Mouse (Mus musculus) olfactory bulb, adult 2 months (tissue): ENCODE data around the gene Pxn. TPM values are rescaled to one million over a fixed set of nuclear protein-coding genes. Genes with fewer than 3 reads are reported as not detected.

ENCODE experiments used
- H3K27ac ChIP-seq: fragments of 200-500 bp; 2 replicates; pipeline ENCODE4 v1.5.1; 2012; ENCODE audit warnings: low read depth, low read length; ENCODE audit not compliant: insufficient read depth
- H3K4me1 ChIP-seq: fragments of 200-500 bp; 2 replicates; pipeline ENCODE4 v1.6.1; 2012; ENCODE audit warnings: low read length; ENCODE audit not compliant: control insufficient read depth, insufficient read depth
- H3K4me3 ChIP-seq: fragments of 200-500 bp; 2 replicates; pipeline ENCODE4 v1.5.1; 2012; ENCODE audit warnings: mild to moderate bottlenecking, low read depth, low read length, moderate library complexity; ENCODE audit not compliant: insufficient read depth
- CTCF ChIP-seq: fragments of 200-500 bp; IDR thresholded peaks from 2 replicates; pipeline ENCODE4 v1.5.1; 2012; ENCODE audit warnings: low read depth, mild to moderate bottlenecking, low read length, moderate library complexity; ENCODE audit not compliant: insufficient read depth
- POLR2A ChIP-seq: fragments of 200-500 bp; IDR thresholded peaks from 2 replicates; pipeline ENCODE4 v1.6.1; 2012; ENCODE audit warnings: mild to moderate bottlenecking, low read depth, low read length, moderate library complexity; ENCODE audit not compliant: insufficient read depth
- WGBS: fragments of 180-500 bp; shearing (Covaris S2); methylation state at CpG from one replicate; pipeline ENCODE4 v1.1.7; 2018; 5-methylcytosine and 5-hydroxymethylcytosine counted together
- polyA plus RNA-seq: library from polyadenylated mRNA; stranded (reverse); fragments of >200 nt; gene quantifications from 2 replicates; pipeline ENCODE4 v1.2.4, GENCODE M21; 2012; ENCODE audit warnings: low replicate concordance; ENCODE audit not compliant: missing spikeins, insufficient read depth, insufficient read length

The Pxn gene
- polyA plus RNA-seq, 1 experiment: not detected

DNA sequence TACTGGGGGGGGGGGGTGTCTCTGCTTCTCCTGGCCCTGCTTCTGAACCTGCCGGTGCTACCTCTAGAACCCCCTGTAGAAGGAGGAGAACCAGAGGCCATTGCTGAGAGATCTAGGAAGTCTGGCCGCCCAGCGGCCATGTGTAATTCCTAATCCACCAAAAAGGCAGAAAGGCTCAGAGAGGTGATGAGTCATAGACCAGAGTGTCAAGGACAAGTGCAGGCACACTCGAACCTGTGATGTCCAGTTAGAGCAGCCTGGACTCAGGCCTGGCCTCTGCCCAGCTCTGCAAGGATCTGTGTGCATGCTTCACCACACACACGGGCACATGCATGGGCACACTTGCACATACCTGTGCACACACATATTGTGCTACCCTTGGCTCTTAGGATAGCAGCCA, 21.7 kb downstream of the Pxn start:
- H3K4me1 ChIP-seq: peaks cover 33% of the 10 kb centered on the region
- no peak for TF ChIP-seq CTCF
- no peak for TF ChIP-seq POLR2A
- H3K27ac ChIP-seq: no peak overlapping the region
- 90% methylated on average over 5 of the region's 5 CpGs for WGBS
- H3K4me3 ChIP-seq: no peak overlapping the region

DNA sequence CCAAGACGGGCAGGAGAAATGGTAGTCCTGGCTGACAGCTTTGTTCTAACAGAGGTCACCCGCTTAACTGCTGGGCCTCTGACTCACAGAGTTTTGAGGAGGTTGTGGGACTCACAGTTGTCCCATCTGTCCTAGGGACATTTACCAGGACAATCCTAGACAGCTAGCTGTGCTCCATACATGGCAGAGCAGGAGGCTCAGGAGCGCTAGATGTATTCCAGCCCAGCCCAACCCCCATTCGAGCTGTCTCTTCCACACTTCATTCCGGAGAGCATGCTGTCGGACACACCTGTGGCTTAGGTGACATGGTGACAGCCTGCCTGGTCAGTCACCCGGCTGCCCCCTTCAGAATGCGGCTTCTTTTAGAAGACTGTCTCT, 22.9 kb downstream of the Pxn start:
- H3K4me3 ChIP-seq: no peak overlapping the region
- no peak for TF ChIP-seq POLR2A
- TF ChIP-seq CTCF: no peak
- 83% methylated on average over 8 of the region's 8 CpGs for WGBS
- peaks cover 35% of the 10 kb centered on the region for H3K4me1 ChIP-seq
- H3K27ac ChIP-seq: no peak overlapping the region

DNA sequence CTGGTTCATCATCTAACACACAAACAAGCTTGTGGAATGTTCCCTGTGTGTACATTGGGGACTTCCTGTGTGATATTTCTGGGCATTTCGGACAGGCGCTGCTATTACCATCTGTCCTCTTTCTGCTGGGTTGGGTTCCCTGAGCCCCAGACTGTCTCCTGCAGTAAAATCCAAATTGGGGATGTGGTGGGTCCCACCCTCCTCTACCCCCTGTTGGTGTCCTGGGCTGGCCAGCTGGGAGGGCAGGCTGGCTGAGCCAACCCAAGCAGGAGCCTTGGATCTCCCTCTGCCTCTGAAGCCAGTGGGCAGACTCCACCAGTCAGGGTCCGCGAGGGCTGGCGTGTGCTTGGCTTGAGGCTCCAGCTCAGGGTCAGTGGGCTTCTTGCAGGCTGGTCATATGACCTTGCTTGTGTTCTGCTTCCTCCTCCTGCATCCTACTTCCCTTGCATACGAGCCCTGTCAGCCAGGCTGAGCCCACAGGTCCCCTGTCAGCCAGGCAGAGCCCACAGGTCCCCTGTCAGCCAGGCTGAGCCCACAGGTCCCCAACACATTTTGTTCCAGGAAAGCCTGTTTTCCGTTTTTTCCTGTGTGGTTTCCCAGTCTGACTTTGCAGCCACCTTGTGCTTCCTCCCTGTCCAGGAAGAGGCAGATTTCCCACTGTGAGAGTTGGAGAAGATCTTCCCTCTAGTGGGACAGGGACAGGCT, 23.4 kb downstream of the Pxn start:
- no peak overlapping the region for H3K4me3 ChIP-seq
- no peak overlapping the region for H3K27ac ChIP-seq
- H3K4me1 ChIP-seq: peaks cover 37% of the 10 kb centered on the region
- WGBS: 71% methylated on average over 7 of the region's 7 CpGs
- TF ChIP-seq POLR2A (no peak), CTCF (no peak)

DNA sequence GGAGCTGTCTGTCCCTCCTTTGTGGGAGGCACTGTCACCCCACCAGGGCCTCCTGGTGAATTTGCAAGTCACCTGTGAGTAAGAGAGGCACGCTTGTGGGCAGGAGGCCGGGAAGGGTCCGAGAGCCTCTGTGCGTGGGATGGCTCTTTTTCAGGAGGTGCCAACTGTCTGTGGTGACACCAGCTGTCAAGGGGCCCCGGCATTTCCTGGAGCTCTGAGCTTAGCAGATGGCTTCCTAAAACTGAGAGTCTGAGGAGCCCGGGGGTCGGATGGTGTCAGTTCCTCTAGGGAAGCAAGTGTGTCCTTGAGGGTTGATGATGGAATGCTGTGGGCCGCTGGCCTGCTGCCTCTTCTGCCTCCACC, 24.0 kb downstream of the Pxn start:
- 80% methylated on average over 8 of the region's 8 CpGs for WGBS
- peaks cover 40% of the 10 kb centered on the region for H3K4me1 ChIP-seq
- H3K27ac ChIP-seq: no peak overlapping the region
- TF ChIP-seq POLR2A (no peak), CTCF (no peak)
- no peak overlapping the region for H3K4me3 ChIP-seq

DNA sequence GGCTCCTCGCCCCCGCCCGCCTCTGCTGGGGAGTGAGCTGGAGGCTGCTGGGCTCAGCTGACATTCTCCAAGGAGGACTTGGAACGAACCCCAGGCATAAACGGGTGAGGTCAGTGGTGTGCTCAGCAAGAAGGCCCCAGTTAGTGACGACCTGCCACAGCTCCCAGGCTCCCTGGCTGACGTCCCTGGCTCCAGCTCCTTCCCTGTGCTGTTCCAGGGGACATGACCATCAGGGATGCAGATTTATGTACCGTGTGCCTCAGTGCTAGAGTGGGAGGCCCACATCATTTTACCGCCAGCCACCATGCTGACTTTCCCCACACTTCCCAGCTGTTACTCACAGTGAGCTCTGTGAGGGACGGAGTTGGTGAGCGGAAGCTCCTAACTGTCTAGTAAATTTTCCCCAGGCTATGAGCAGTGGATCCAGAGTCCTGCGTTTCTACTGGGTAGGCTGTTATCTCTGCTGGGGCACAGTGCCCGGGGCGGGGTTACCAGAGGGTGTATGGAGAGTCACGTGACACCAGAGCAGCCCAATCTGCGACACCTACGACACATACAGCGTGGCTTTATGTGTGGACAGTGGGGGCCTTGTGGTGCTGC, 25.3 kb downstream of the Pxn start:
- Histone ChIP-seq H3K27ac (peak overlapping the region; percentile 35; the same call in 1 of the 2 replicates), H3K4me3 (no peak overlapping the region), H3K4me1 (peaks cover 32% of the 10 kb centered on the region)
- WGBS: 35% methylated on average over 18 of the region's 18 CpGs
- TF ChIP-seq CTCF (no peak), POLR2A (no peak)

DNA sequence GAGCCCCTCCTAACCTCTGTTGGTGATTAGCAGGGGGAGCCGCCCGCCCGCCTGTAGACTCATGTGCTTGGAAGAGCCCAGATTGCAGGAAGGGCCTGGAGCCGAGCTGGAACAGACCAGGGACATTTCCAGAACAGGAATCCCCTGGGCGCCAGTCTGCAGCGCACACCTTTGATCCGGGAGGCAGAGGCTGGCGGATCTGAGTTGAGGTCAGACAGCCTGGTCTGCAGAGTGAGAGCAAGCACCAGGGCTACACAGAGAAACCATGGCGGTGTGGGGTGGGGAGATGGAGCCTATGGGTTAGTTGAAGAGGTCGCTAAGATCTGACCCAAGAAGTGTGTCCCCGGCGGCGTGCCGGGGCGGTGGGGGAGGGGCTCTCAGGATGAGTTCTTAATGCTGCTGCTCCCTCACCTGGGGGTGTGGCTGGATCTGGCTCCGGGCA, 27.8 kb downstream of the Pxn start:
- 65% methylated on average over 16 of the region's 16 CpGs for WGBS
- no peak overlapping the region for H3K27ac ChIP-seq
- H3K4me3 ChIP-seq: no peak overlapping the region
- peaks cover 39% of the 10 kb centered on the region for H3K4me1 ChIP-seq
- TF ChIP-seq POLR2A (no peak), CTCF (no peak)

DNA sequence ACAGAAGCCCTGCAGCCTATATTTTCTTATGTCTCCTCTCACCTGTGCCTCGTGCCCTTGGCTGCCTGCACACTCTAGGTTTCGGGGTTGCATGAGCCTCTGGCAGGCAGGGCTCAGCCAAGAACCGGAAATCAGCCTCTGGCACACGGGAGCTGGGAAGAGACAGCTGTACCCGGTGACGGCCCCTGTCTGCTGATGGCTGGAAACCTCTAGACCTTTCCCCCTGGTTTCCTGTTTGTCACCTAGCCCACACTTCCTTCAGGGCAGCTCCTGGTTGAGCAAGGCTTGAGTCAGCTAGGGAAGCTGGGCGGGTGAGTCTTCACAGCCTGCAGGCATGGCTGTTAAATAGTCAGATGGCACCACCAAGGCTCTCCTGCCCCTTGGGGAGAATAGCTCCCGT, 28.4 kb downstream of the Pxn start:
- H3K4me3 ChIP-seq: no peak overlapping the region
- TF ChIP-seq CTCF (no peak), POLR2A (no peak)
- H3K4me1 ChIP-seq: peaks cover 35% of the 10 kb centered on the region
- 73% methylated on average over 8 of the region's 8 CpGs for WGBS
- no peak overlapping the region for H3K27ac ChIP-seq

DNA sequence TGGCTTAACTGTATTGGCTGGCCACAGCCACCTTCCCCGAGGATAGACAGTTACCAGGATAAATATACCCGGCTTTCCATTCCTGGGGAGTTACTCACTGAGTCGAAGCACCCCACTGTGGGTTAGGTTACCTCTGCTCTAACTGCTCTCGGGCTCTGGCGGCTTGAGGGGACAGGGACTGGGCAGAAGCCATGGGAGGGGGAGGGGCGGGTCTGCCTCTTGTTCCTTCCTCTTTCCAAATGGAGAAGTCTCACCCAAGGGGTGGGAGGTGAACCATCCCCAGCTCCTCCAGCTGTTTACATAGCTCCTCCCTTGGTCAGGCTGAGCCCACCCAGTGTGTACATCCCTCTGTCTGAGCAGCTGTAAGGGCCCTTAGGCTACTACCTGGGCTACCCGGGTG, 29.2 kb downstream of the Pxn start:
- H3K27ac ChIP-seq: no peak overlapping the region
- no peak for TF ChIP-seq POLR2A
- TF ChIP-seq CTCF: no peak
- H3K4me1 ChIP-seq: peaks cover 33% of the 10 kb centered on the region
- H3K4me3 ChIP-seq: no peak overlapping the region
- 66% methylated on average over 7 of the region's 7 CpGs for WGBS

DNA sequence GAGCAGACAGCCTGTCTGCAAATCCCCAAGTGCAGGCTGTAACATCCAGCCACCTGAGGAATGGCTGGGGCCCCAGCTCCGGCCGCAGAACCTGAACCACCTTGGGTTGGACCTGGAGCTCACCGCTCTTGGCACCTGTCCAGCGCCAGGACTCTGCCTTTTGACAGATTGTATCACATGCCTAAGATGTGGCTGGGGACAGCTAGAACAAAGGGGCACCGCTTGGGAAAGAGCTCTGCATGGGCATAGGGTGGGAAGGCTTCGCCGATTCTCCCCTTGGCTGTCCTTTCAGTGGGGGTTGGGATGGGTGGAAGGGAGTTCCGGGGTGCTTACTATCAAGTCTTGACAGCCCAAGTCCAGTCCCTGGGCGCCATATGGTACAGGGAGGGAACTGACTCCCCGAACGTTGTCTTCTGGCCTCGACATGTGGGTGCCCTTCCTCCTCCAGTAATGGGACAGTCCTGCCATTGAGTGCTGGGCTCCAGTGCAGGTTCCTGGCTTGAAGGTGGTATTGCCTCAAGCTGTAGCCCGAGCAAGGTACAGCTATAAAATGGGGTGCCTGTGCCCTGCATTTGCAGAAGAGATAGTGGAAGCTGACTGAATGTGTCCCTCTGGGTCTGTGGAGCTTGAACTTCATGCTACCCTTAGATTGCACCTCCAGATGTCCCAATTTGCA, 31.7 kb downstream of the Pxn start:
- WGBS: 63% methylated on average over 13 of the region's 13 CpGs
- H3K27ac ChIP-seq: no peak overlapping the region
- H3K4me1 ChIP-seq: peaks cover 25% of the 10 kb centered on the region
- H3K4me3 ChIP-seq: no peak overlapping the region
- no peak for TF ChIP-seq POLR2A
- TF ChIP-seq CTCF: no peak
